Mouse (Mus musculus) kidney, adult 11 months (tissue): ENCODE measurements around the gene Tk1.

ENCODE experiments used
- DNase-seq: peaks from one replicate; pipeline ENCODE4 v3.0.0; 2022

The Tk1 gene

GRCm38 (mm10) chr11:117825333-117826101, at the start of gene Tk1, which contains the start of gene Afmid:
Gene Tk1, minus strand, starts transcription at chr11:117826092.
Gene Afmid, plus strand, starts transcription at chr11:117825924.
- peak; percentile 83 for DNase-seq

GRCm38 (mm10) chr11:117875681-117876080, 49.8 kb upstream of the Tk1 start:
- no peak for DNase-seq

- DNase-seq, result no peak
Measured at GRCm38 (mm10) chr11:117874419-117874818, 48.5 kb upstream of the Tk1 start.

- DNase-seq, result peak; percentile 82
Measured at GRCm38 (mm10) chr11:117872861-117873608, 47.1 kb upstream of the Tk1 start, which contains the start of gene Tha1. Gene Tha1, minus strand, starts transcription at chr11:117873481.

GRCm38 (mm10) chr11:117871911-117872584, 46.2 kb upstream of the Tk1 start:
- no peak for DNase-seq

DNA sequence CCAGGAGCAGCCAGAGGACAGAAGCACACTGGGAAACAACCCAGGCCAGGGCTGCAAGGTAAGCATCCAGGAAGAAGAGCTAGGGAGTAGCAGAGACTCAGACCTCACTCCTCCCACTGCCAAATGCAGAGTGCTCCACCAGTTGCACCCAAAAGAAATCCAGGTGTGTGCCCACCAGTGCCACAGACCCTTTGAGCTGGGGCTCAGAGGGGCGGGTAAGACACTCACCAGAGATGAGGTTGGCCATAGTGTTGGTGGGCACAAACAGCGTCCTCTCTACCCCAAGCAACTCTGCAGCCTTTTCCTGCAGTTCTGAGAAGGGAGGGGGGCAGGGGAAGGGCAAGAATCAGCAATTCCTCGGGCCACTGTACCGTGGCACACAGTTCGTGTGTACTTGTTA, 45.5 kb upstream of the Tk1 start:
- DNase-seq, result no peak

DNA sequence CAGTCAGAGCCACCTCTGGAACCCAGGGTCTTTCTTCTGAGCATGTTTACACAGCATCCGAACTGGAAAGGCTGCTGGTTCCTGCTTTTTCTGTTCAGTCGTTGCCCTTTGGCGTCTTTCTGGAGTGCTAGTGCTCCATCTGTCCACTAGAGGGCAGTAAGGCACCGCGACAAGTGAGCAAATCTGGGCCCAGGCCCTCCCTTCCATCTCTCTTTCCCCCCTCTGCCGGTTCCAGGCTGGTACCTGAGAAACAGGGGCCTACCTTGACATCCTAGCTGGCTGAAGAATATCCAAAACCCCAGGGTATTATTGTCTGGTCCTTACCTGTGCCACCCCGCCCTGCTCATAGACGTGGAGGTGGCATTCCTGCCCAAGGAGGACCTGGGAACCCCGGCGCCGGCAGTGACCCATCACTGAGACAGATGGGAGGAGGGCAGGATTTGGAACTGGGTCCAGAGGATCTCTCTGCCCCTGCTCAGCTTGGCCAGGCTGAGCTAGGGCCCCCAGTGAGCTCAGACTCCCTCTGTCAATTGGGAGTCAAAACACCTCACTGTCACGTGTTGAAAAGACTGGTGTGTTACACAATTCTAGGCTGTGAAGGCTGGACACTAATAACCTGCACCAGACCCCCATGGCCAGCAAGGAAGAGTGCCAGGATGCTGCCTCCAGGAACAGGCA, 44.9 kb upstream of the Tk1 start:
- DNase-seq, result peak; percentile 62

DNA sequence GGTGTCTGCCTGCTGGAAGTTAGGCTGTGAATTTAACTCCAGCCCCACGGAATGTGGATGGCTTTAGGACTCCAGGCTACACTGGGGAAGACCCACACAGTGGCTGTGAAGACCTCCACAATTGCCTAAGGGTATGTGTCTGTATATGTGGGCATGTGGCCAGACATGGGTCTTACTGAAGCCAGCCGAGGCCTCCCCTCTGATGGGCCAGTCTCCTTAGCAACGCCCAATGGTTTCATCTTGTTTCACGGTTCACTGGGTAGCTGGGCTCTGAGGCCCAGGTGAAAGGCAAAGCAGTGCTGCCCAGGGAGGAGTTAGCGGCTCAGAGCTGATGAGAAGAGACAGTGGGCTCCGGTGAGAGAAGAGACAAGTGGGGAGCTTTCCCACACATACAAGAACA, 40.1 kb upstream of the Tk1 start:
- peak; percentile 54 for DNase-seq

- no peak for DNase-seq
Measured at GRCm38 (mm10) chr11:117864805-117865204, 38.9 kb upstream of the Tk1 start.

GRCm38 (mm10) chr11:117863174-117863856, 37.4 kb upstream of the Tk1 start:
- DNase-seq, result peak; percentile 72

DNA sequence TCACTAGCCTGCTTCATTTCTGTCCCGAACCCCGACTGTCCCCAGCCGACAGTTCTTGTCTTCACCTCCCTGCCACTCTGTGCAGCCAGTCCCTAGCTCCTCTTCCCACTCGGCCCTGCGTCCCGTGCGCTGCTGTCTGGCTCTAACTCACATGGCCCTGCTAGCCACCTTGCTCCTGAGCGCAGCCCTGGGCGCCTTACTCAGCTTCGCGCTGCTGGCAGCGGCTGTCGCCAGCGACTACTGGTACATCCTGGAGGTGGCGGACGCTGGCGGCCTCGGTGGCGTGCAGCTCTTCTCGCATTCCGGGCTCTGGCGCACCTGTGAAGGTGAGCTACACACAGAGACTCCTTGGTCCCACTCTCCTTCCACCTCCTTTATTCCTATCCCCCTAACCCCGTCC, 34.7 kb upstream of the Tk1 start, which contains the start of gene Tmem235:
Tmem235 (plus strand) TSS at position 152 of the 400 bp plus-strand sequence.
- no peak for DNase-seq

DNA sequence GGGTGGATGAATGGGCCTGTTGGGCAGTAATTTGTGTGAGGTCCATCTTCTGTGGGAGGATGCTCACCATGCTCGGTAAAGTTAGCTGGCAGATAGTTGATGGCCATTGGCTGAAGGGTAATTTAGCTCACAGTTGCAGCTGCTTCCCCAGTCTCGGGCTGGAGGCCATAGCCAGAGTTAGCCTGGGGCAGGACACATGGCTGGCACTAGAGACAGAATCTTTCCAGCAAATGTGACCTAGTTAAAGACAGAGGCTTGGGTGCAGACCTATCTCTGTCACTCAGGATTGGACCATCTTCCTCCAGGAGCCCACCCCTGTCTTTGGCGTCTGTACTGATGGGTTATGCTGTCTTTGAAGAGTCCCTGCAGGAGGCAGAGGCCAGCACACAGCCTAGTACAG, 32.5 kb upstream of the Tk1 start:
- DNase-seq, result no peak

DNA sequence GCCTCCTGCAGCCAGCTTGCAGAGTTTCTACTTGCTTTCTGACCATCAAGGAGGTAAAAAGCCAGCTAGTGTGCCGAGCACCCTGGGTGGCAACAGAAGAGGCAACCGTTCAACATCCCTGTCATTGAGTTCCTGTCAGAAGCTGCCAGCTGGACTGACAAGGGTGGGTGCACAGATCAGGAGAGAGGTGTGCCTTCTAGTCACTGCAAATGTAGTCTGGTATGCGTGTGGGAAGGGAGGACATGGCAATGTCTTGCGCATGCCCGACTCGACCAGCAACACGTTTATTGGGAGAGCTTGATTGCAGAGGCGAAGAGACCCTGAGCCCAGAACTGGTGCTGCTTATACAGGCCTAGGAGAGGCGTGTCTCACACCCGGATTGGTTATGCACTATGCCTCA, 31.6 kb upstream of the Tk1 start:
- no peak for DNase-seq

- no peak for DNase-seq
Measured at GRCm38 (mm10) chr11:117855975-117856374, 30.1 kb upstream of the Tk1 start.

DNA sequence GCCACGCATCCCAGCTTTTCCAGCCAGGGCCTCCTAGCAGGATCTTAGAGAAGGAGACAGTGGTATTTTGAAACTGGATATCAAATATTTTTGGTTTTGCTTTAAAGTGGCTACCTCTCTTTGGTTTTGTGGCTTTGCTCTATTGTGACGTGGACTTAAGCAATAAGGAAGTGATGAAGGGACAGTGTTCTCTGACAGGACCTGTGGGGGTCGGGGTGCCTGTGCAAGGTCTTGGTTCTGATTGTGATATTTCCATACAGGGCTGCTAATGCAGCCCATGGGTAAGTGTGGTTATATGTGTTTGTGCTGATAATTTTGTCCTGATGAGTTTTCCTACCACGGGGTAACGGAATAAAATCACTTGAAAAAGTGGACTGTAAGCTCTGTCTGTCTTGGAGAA, 29.5 kb upstream of the Tk1 start:
- DNase-seq, result no peak

DNA sequence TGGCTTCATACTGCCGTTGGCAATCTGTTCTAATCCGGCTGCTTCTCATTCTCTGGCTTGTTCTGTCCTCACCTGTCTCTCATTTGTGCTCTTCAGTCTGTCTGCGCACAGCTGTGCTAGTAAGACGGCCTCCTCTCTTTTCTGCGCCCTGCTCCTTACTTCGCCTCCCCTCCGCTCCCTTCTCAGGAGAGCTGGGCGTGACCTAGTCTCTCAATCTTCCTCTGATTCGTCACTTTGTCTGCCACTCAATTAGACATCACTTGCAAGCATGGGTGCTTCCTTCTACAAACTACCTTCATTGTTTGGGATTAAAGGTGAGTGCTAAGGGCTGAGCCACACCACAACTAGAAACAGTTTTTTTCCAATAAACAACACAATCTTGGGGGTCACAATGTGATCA, 28.3 kb upstream of the Tk1 start:
- no peak for DNase-seq

GRCm38 (mm10) chr11:117852875-117853274, 27.0 kb upstream of the Tk1 start:
- DNase-seq, result no peak

- peak; percentile 94 for DNase-seq
Measured at GRCm38 (mm10) chr11:117848985-117849671, 23.2 kb upstream of the Tk1 start, which contains the start of gene Birc5. Gene Birc5, plus strand, starts transcription at chr11:117849251.

- DNase-seq, result no peak
Measured at GRCm38 (mm10) chr11:117848271-117848984, 22.5 kb upstream of the Tk1 start.

DNA sequence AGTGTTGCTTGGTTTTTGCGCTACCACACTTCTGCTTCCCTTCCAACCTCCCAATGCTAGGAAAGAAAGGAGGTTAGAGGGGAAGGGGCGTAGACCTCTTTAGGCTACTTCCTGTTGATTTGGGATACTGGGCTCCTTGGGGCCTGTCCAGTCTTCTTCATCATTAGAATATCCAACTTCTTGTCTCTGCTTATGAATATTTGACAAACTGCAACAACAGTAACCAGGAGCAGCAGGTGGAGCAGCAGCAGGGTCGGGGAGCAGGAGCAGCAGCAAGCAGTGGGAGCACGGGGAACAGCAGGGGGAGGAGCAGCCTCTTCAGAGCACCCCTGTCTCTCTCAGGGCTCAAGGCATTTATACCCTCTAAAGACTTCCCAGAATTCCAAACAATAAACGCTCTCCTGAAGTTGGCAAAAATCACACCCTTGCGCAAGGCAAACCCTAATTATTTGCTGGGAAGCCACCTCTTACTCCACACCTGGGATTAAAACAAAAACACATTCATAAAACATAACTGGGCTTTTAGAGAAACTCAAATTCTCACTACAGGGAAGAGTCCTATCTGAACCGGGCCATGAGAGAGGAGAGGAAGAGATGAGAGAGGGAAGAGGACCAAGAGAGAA, 21.8 kb upstream of the Tk1 start:
- DNase-seq, result no peak
